Mouse (Mus musculus) hindbrain, embryonic 15.5 days (tissue): ENCODE measurements around the gene Mgat3. TPM values are rescaled to one million over a fixed set of nuclear protein-coding genes. Genes with fewer than 3 reads are reported as not detected.

ENCODE experiments used
- ATAC-seq: fragments of 200-750 bp; cut with Nextera tagmentation; 2 replicates; pipeline ENCODE4 v1.8.0; 2017; ENCODE audit warnings: low read depth, moderate number of reproducible peaks, moderate TSS enrichment; ENCODE audit not compliant: low FRiP score
- H3K27ac ChIP-seq: fragments of 300-500 bp; sonication (generic); replicated peaks from 2 replicates; pipeline ENCODE4 v1.5.1; 2015; ENCODE audit warnings: mild to moderate bottlenecking, inconsistent platforms
- H3K27me3 ChIP-seq: fragments of 300-500 bp; sonication (generic); 2 replicates; pipeline ENCODE4 v1.6.1; 2015; ENCODE audit warnings: control low read depth, inconsistent platforms
- H3K36me3 ChIP-seq: fragments of 300-500 bp; sonication (generic); 2 replicates; pipeline ENCODE4 v1.6.1; 2015; ENCODE audit warnings: control low read depth, inconsistent platforms
- H3K4me1 ChIP-seq: fragments of 300-500 bp; sonication (generic); replicated peaks from 2 replicates; pipeline ENCODE4 v1.6.1; 2015; ENCODE audit warnings: control low read depth, inconsistent platforms
- H3K4me2 ChIP-seq: fragments of 300-500 bp; sonication (generic); 2 replicates; pipeline ENCODE4 v1.6.1; 2015; ENCODE audit warnings: moderate library complexity, mild to moderate bottlenecking, inconsistent platforms
- H3K4me3 ChIP-seq: fragments of 300-500 bp; sonication (generic); 2 replicates; pipeline ENCODE4 v1.5.1; 2015; ENCODE audit warnings: mild to moderate bottlenecking, inconsistent platforms
- H3K9ac ChIP-seq: fragments of 300-500 bp; sonication (generic); 2 replicates; pipeline ENCODE4 v1.6.1; 2015; ENCODE audit warnings: inconsistent platforms
- H3K9me3 ChIP-seq: fragments of 300-500 bp; sonication (generic); 2 replicates; pipeline ENCODE4 v1.6.1; 2016; ENCODE audit warnings: control low read depth, inconsistent platforms
- WGBS: fragments of 180-500 bp; shearing (Covaris S2); methylation state at CpG from one replicate; pipeline ENCODE4 v1.1.7; 2015; 5-methylcytosine and 5-hydroxymethylcytosine counted together
- polyA plus RNA-seq: library from polyadenylated mRNA; unstranded; fragments of >200 nt; fragmentation: Nextera tagmentation; extraction: Ambion mirVana; gene quantifications from 2 replicates; pipeline ENCODE4 v1.2.1, GENCODE M21; 2015

Mgat3 gene
- polyA plus RNA-seq, 1 experiment from 2014 or later: 15.9 TPM

- Histone ChIP-seq H3K4me1 (no peaks in the 10 kb centered on the region), H3K4me2 (no peak overlapping the region), H3K9ac (no peak overlapping the region), H3K4me3 (no peak overlapping the region), H3K36me3 (peaks cover 5% of the 10 kb centered on the region), H3K9me3 (no peaks in the 10 kb centered on the region), H3K27me3 (no peaks in the 10 kb centered on the region), H3K27ac (no peak overlapping the region)
- no peak for ATAC-seq
- WGBS: 94% methylated on average over 10 of the region's 10 CpGs
Measured at GRCm38 (mm10) chr15:80217476-80217875, 44.0 kb downstream of the Mgat3 start.

GRCm38 (mm10) chr15:80219211-80219610 lies 45.7 kb downstream of the Mgat3 start:
- ATAC-seq: no peak
- H3K4me1 ChIP-seq: no peaks in the 10 kb centered on the region
- no peak overlapping the region for H3K9ac ChIP-seq
- 62% methylated on average over 14 of the region's 14 CpGs for WGBS
- H3K9me3 ChIP-seq: no peaks in the 10 kb centered on the region
- no peak overlapping the region for H3K27ac ChIP-seq
- H3K27me3 ChIP-seq: no peaks in the 10 kb centered on the region
- peak overlapping the region; percentile 18; the same call in 1 of the 2 replicates for H3K4me2 ChIP-seq
- H3K36me3 ChIP-seq: no peaks in the 10 kb centered on the region
- H3K4me3 ChIP-seq: no peak overlapping the region

GRCm38 (mm10) chr15:80219705-80220657 lies 46.5 kb downstream of the Mgat3 start:
- Histone ChIP-seq H3K27ac (no peak overlapping the region), H3K9ac (no peak overlapping the region), H3K4me3 (no peak overlapping the region), H3K9me3 (no peaks in the 10 kb centered on the region), H3K36me3 (no peaks in the 10 kb centered on the region), H3K4me2 (peak overlapping the region; percentile 18; the same call in 1 of the 2 replicates), H3K27me3 (no peaks in the 10 kb centered on the region), H3K4me1 (no peaks in the 10 kb centered on the region)
- ATAC-seq: no peak
- WGBS: 70% methylated on average over 4 of the region's 4 CpGs

GRCm38 (mm10) chr15:80221031-80221430 lies 47.5 kb downstream of the Mgat3 start:
- no peaks in the 10 kb centered on the region for H3K9me3 ChIP-seq
- WGBS: 67% methylated on average over 8 of the region's 8 CpGs
- no peaks in the 10 kb centered on the region for H3K4me1 ChIP-seq
- H3K36me3 ChIP-seq: no peaks in the 10 kb centered on the region
- ATAC-seq: no peak
- no peak overlapping the region for H3K4me2 ChIP-seq
- H3K27me3 ChIP-seq: no peaks in the 10 kb centered on the region
- no peak overlapping the region for H3K4me3 ChIP-seq
- no peak overlapping the region for H3K27ac ChIP-seq
- H3K9ac ChIP-seq: no peak overlapping the region

- H3K36me3 ChIP-seq: no peaks in the 10 kb centered on the region
- ATAC-seq: no peak
- 92% methylated on average over 7 of the region's 7 CpGs for WGBS
- H3K9ac ChIP-seq: no peak overlapping the region
- no peak overlapping the region for H3K4me2 ChIP-seq
- no peaks in the 10 kb centered on the region for H3K4me1 ChIP-seq
- no peaks in the 10 kb centered on the region for H3K9me3 ChIP-seq
- H3K27me3 ChIP-seq: no peaks in the 10 kb centered on the region
- H3K27ac ChIP-seq: no peak overlapping the region
- H3K4me3 ChIP-seq: no peak overlapping the region
Measured at GRCm38 (mm10) chr15:80223751-80224150, 50.2 kb downstream of the Mgat3 start.

GRCm38 (mm10) chr15:80225208-80225607 lies 51.7 kb downstream of the Mgat3 start:
- H3K36me3 ChIP-seq: no peaks in the 10 kb centered on the region
- WGBS: 28% methylated on average over 9 of the region's 9 CpGs
- H3K27ac ChIP-seq: no peak overlapping the region
- no peak overlapping the region for H3K9ac ChIP-seq
- no peak overlapping the region for H3K4me3 ChIP-seq
- no peak for ATAC-seq
- no peaks in the 10 kb centered on the region for H3K4me1 ChIP-seq
- H3K9me3 ChIP-seq: no peaks in the 10 kb centered on the region
- H3K27me3 ChIP-seq: no peaks in the 10 kb centered on the region
- no peak overlapping the region for H3K4me2 ChIP-seq

GRCm38 (mm10) chr15:80225796-80226195 lies 52.3 kb downstream of the Mgat3 start:
- H3K36me3 ChIP-seq: no peaks in the 10 kb centered on the region
- no peaks in the 10 kb centered on the region for H3K9me3 ChIP-seq
- H3K4me3 ChIP-seq: no peak overlapping the region
- no peaks in the 10 kb centered on the region for H3K4me1 ChIP-seq
- no peak overlapping the region for H3K9ac ChIP-seq
- H3K27ac ChIP-seq: no peak overlapping the region
- H3K4me2 ChIP-seq: no peak overlapping the region
- H3K27me3 ChIP-seq: no peaks in the 10 kb centered on the region
- ATAC-seq: no peak
- 45% methylated on average over 2 of the region's 2 CpGs for WGBS

GRCm38 (mm10) chr15:80228071-80228800 lies 54.7 kb downstream of the Mgat3 start:
- Histone ChIP-seq H3K4me3 (no peak overlapping the region), H3K36me3 (no peaks in the 10 kb centered on the region), H3K9ac (no peak overlapping the region), H3K9me3 (no peaks in the 10 kb centered on the region), H3K4me2 (no peak overlapping the region), H3K4me1 (peaks cover 2% of the 10 kb centered on the region), H3K27ac (no peak overlapping the region), H3K27me3 (no peaks in the 10 kb centered on the region)
- no peak for ATAC-seq
- WGBS: 53% methylated on average over 17 of the region's 17 CpGs

GRCm38 (mm10) chr15:80232331-80232730 lies 58.8 kb downstream of the Mgat3 start:
- WGBS: 33% methylated on average over 2 of the region's 2 CpGs
- Histone ChIP-seq H3K27me3 (no peaks in the 10 kb centered on the region), H3K36me3 (peaks cover 11% of the 10 kb centered on the region), H3K4me3 (no peak overlapping the region), H3K9me3 (no peaks in the 10 kb centered on the region), H3K27ac (no peak overlapping the region), H3K4me1 (peaks cover 16% of the 10 kb centered on the region), H3K4me2 (no peak overlapping the region), H3K9ac (no peak overlapping the region)
- ATAC-seq: no peak

- no peak overlapping the region; the same call in 1 of the 2 replicates for H3K4me3 ChIP-seq
- no peaks in the 10 kb centered on the region for H3K9me3 ChIP-seq
- H3K4me1 ChIP-seq: peaks cover 16% of the 10 kb centered on the region
- ATAC-seq: no peak
- peak overlapping the region; percentile 81 for H3K27ac ChIP-seq
- peak overlapping the region; percentile 35; the same call in 1 of the 2 replicates for H3K9ac ChIP-seq
- WGBS: 63% methylated on average over 4 of the region's 4 CpGs
- no peaks in the 10 kb centered on the region for H3K27me3 ChIP-seq
- H3K36me3 ChIP-seq: peaks cover 15% of the 10 kb centered on the region
- H3K4me2 ChIP-seq: peak overlapping the region; percentile 84
Measured at GRCm38 (mm10) chr15:80233053-80233452, 59.5 kb downstream of the Mgat3 start.

- Histone ChIP-seq H3K4me3 (peak within 1 kb of the TSS; percentile 73), H3K36me3 (peaks cover 24% of the 10 kb centered on the region), H3K27me3 (no peaks in the 10 kb centered on the region), H3K4me1 (peaks cover 16% of the 10 kb centered on the region), H3K27ac (peak within 1 kb of the TSS; percentile 81), H3K4me2 (peak within 1 kb of the TSS; percentile 84), H3K9ac (peak within 1 kb of the TSS; percentile 81), H3K9me3 (no peaks in the 10 kb centered on the region)
- 0% methylated on average over 64 of the region's 67 CpGs for WGBS
- ATAC-seq: peak; percentile 97
Measured at GRCm38 (mm10) chr15:80233733-80234509, 60.4 kb downstream of the Mgat3 start, which contains the start of gene Mief1. TSS of gene Mief1 (plus strand) at chr15:80234018.
